Mouse (Mus musculus): Measurements from ENCODE around the gene St6galnac3. TPM values are rescaled to one million over a fixed set of nuclear protein-coding genes. Genes with fewer than 3 reads are reported as not detected.

St6galnac3 gene
- polyA plus RNA-seq, 1 experiment from 2014 or later, result 55.0 TPM

- Histone ChIP-seq H3K4me1 (ENCODE audit: control insufficient read depth, insufficient read depth, low read length) (no peaks in the 10 kb centered on the region), H3K36me3 (replicated peaks; ENCODE audit: control insufficient read depth, insufficient read depth, low read depth, low read length) (no peaks in the 10 kb centered on the region), H3K27ac (replicated peaks; ENCODE audit: low read depth, low read length) (no peak overlapping the region), H3K9me3 (replicated peaks; ENCODE audit: control insufficient read depth, low read length) (no peaks in the 10 kb centered on the region), H3K9ac (replicated peaks; ENCODE audit: low read length) (no peak overlapping the region), H3K4me3 (ENCODE audit: low read depth, low read length) (no peak overlapping the region), H3K27me3 (ENCODE audit: control insufficient read depth, insufficient read depth, low read length) (no peaks in the 10 kb centered on the region), H3K4me2 (ENCODE audit: low read depth, low read length) (no peak overlapping the region)
- ATAC-seq (replicated peaks; ENCODE audit: insufficient number of reproducible peaks, low FRiP score, low TSS enrichment, low read depth), result no peak
- DNase-seq (ENCODE audit: low spot score), result no peak
- 72% methylated on average over 10 of the region's 10 CpGs for WGBS
Observed at GRCm38 (mm10) chr3:153405643-153406042, 319.3 kb downstream of the St6galnac3 start.

GRCm38 (mm10) chr3:153400259-153400658, 324.7 kb downstream of the St6galnac3 start:
- no peak for ATAC-seq (replicated peaks; ENCODE audit: insufficient number of reproducible peaks, low FRiP score, low TSS enrichment, low read depth)
- H3K27ac ChIP-seq (replicated peaks; ENCODE audit: low read depth, low read length), result no peak overlapping the region
- no peak for DNase-seq (ENCODE audit: low spot score)
- no peaks in the 10 kb centered on the region; the same call in 1 of the 2 replicates for H3K4me1 ChIP-seq (ENCODE audit: control insufficient read depth, insufficient read depth, low read length)
- WGBS, result 94% methylated on average over 3 of the region's 3 CpGs
- no peak overlapping the region for H3K4me2 ChIP-seq (ENCODE audit: low read depth, low read length)
- H3K4me3 ChIP-seq (ENCODE audit: low read depth, low read length), result no peak overlapping the region
- H3K36me3 ChIP-seq (replicated peaks; ENCODE audit: control insufficient read depth, insufficient read depth, low read depth, low read length), result no peaks in the 10 kb centered on the region
- no peaks in the 10 kb centered on the region for H3K9me3 ChIP-seq (replicated peaks; ENCODE audit: control insufficient read depth, low read length)
- no peak overlapping the region for H3K9ac ChIP-seq (replicated peaks; ENCODE audit: low read length)
- no peaks in the 10 kb centered on the region for H3K27me3 ChIP-seq (ENCODE audit: control insufficient read depth, insufficient read depth, low read length)

DNA sequence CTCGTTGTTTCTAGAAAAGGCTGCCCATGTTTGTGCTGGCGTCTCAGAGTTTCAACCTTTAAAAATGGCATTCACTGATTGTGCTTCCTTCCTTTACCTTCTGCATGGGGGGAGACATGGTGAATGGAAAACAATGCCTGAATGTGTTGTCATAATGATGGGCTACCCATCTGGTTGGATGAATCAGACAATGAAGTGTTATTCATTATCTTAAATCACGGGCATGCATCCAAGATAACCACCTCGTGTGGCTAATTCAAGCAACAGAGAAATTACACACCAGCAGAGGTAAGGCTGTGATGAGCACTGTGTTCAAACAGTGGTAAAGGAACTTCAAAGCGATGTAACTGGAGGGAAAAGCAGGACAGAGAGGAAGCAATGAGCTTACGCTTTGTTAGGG, 325.4 kb downstream of the St6galnac3 start:
- no peaks in the 10 kb centered on the region; the same call in 1 of the 2 replicates for H3K4me1 ChIP-seq (ENCODE audit: control insufficient read depth, insufficient read depth, low read length)
- no peak overlapping the region for H3K4me3 ChIP-seq (ENCODE audit: low read depth, low read length)
- no peaks in the 10 kb centered on the region for H3K36me3 ChIP-seq (replicated peaks; ENCODE audit: control insufficient read depth, insufficient read depth, low read depth, low read length)
- H3K9ac ChIP-seq (replicated peaks; ENCODE audit: low read length), result no peak overlapping the region
- no peak for ATAC-seq (replicated peaks; ENCODE audit: insufficient number of reproducible peaks, low FRiP score, low TSS enrichment, low read depth)
- no peak overlapping the region for H3K27ac ChIP-seq (replicated peaks; ENCODE audit: low read depth, low read length)
- no peaks in the 10 kb centered on the region for H3K27me3 ChIP-seq (ENCODE audit: control insufficient read depth, insufficient read depth, low read length)
- H3K4me2 ChIP-seq (ENCODE audit: low read depth, low read length), result no peak overlapping the region
- 86% methylated on average over 6 of the region's 6 CpGs for WGBS
- no peak for DNase-seq (ENCODE audit: low spot score)
- H3K9me3 ChIP-seq (replicated peaks; ENCODE audit: control insufficient read depth, low read length), result no peaks in the 10 kb centered on the region

DNA sequence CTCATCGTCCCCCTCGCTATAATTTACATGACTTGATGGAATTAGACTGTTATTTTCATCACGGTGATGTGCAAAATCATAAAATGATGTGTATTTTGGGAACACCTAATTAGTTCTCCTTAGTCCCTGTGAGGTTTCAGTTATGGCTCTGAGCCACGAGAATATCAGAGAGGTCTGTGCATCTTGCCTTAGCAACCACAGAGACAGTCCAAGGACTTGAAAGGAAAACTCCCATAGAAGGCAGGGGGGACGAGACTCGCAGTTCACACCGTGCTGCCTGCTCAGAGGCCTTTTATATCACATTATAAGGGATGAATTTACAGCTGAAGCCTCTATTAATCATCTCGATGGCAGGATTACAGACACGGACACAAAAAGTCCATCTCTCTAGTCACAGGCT, 327.2 kb downstream of the St6galnac3 start:
- Histone ChIP-seq H3K27me3 (ENCODE audit: control insufficient read depth, insufficient read depth, low read length) (no peaks in the 10 kb centered on the region), H3K9me3 (replicated peaks; ENCODE audit: control insufficient read depth, low read length) (no peaks in the 10 kb centered on the region), H3K4me3 (ENCODE audit: low read depth, low read length) (no peak overlapping the region), H3K4me2 (ENCODE audit: low read depth, low read length) (no peak overlapping the region), H3K27ac (replicated peaks; ENCODE audit: low read depth, low read length) (no peak overlapping the region), H3K4me1 (ENCODE audit: control insufficient read depth, insufficient read depth, low read length) (no peaks in the 10 kb centered on the region; the same call in 1 of the 2 replicates), H3K36me3 (replicated peaks; ENCODE audit: control insufficient read depth, insufficient read depth, low read depth, low read length) (no peaks in the 10 kb centered on the region), H3K9ac (replicated peaks; ENCODE audit: low read length) (no peak overlapping the region)
- ATAC-seq (replicated peaks; ENCODE audit: insufficient number of reproducible peaks, low FRiP score, low TSS enrichment, low read depth) (no peak), DNase-seq (ENCODE audit: low spot score) (no peak)
- 90% methylated on average over 9 of the region's 9 CpGs for WGBS

- H3K9ac ChIP-seq (replicated peaks; ENCODE audit: low read length), result no peak overlapping the region
- H3K9me3 ChIP-seq (replicated peaks; ENCODE audit: control insufficient read depth, low read length), result no peaks in the 10 kb centered on the region
- no peak overlapping the region for H3K27ac ChIP-seq (replicated peaks; ENCODE audit: low read depth, low read length)
- ATAC-seq (replicated peaks; ENCODE audit: insufficient number of reproducible peaks, low FRiP score, low TSS enrichment, low read depth) (no peak), DNase-seq (ENCODE audit: low spot score) (no peak)
- H3K4me3 ChIP-seq (ENCODE audit: low read depth, low read length), result no peak overlapping the region
- H3K4me1 ChIP-seq (ENCODE audit: control insufficient read depth, insufficient read depth, low read length), result no peaks in the 10 kb centered on the region; the same call in 1 of the 2 replicates
- no peaks in the 10 kb centered on the region for H3K36me3 ChIP-seq (replicated peaks; ENCODE audit: control insufficient read depth, insufficient read depth, low read depth, low read length)
- 79% methylated on average over 12 of the region's 12 CpGs for WGBS
- H3K27me3 ChIP-seq (ENCODE audit: control insufficient read depth, insufficient read depth, low read length), result no peaks in the 10 kb centered on the region
- no peak overlapping the region for H3K4me2 ChIP-seq (ENCODE audit: low read depth, low read length)
Observed at GRCm38 (mm10) chr3:153396375-153397068, 328.5 kb downstream of the St6galnac3 start.

- Histone ChIP-seq H3K27me3 (ENCODE audit: control insufficient read depth, insufficient read depth, low read length) (no peaks in the 10 kb centered on the region), H3K9me3 (replicated peaks; ENCODE audit: control insufficient read depth, low read length) (no peaks in the 10 kb centered on the region), H3K9ac (replicated peaks; ENCODE audit: low read length) (no peak overlapping the region), H3K4me2 (ENCODE audit: low read depth, low read length) (no peak overlapping the region), H3K4me1 (ENCODE audit: control insufficient read depth, insufficient read depth, low read length) (no peaks in the 10 kb centered on the region; the same call in 1 of the 2 replicates), H3K36me3 (replicated peaks; ENCODE audit: control insufficient read depth, insufficient read depth, low read depth, low read length) (no peaks in the 10 kb centered on the region), H3K4me3 (ENCODE audit: low read depth, low read length) (no peak overlapping the region), H3K27ac (replicated peaks; ENCODE audit: low read depth, low read length) (no peak overlapping the region)
- ATAC-seq (replicated peaks; ENCODE audit: insufficient number of reproducible peaks, low FRiP score, low TSS enrichment, low read depth) (no peak), DNase-seq (ENCODE audit: low spot score) (no peak)
- WGBS, result 86% methylated on average over 5 of the region's 5 CpGs
Observed at GRCm38 (mm10) chr3:153395351-153395750, 329.6 kb downstream of the St6galnac3 start.

- H3K27ac ChIP-seq (replicated peaks; ENCODE audit: low read depth, low read length), result no peak overlapping the region
- H3K36me3 ChIP-seq (replicated peaks; ENCODE audit: control insufficient read depth, insufficient read depth, low read depth, low read length), result no peaks in the 10 kb centered on the region
- no peak for ATAC-seq (replicated peaks; ENCODE audit: insufficient number of reproducible peaks, low FRiP score, low TSS enrichment, low read depth)
- no peak for DNase-seq (ENCODE audit: low spot score)
- no peaks in the 10 kb centered on the region; the same call in 1 of the 2 replicates for H3K4me1 ChIP-seq (ENCODE audit: control insufficient read depth, insufficient read depth, low read length)
- H3K4me2 ChIP-seq (ENCODE audit: low read depth, low read length), result no peak overlapping the region
- no peak overlapping the region for H3K4me3 ChIP-seq (ENCODE audit: low read depth, low read length)
- H3K9ac ChIP-seq (replicated peaks; ENCODE audit: low read length), result no peak overlapping the region
- WGBS, result 86% methylated on average over 4 of the region's 4 CpGs
- H3K27me3 ChIP-seq (ENCODE audit: control insufficient read depth, insufficient read depth, low read length), result no peaks in the 10 kb centered on the region
- no peaks in the 10 kb centered on the region for H3K9me3 ChIP-seq (replicated peaks; ENCODE audit: control insufficient read depth, low read length)
Observed at GRCm38 (mm10) chr3:153394751-153395150, 330.2 kb downstream of the St6galnac3 start.

DNA sequence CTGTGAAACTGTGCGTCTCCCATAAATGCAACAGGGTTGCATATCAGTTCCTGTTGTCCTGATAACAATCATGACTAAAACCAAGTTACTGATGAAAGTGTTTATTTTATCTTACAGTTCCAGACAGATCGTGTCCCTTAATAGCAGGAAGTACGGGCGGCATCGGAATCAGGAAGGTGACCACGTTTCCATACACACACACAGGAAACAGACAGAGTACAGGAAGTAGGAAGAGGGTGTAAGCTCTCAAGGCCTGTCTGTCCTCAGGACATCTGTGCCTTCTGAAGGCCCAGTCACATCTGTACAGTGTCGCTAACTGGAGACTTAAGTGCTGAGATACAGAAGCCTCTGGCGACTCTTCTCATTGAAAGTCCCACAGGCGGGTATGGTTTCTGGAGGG, 330.8 kb downstream of the St6galnac3 start:
- ATAC-seq (replicated peaks; ENCODE audit: insufficient number of reproducible peaks, low FRiP score, low TSS enrichment, low read depth), result no peak
- no peak for DNase-seq (ENCODE audit: low spot score)
- no peaks in the 10 kb centered on the region for H3K36me3 ChIP-seq (replicated peaks; ENCODE audit: control insufficient read depth, insufficient read depth, low read depth, low read length)
- H3K27ac ChIP-seq (replicated peaks; ENCODE audit: low read depth, low read length), result no peak overlapping the region
- 93% methylated on average over 9 of the region's 9 CpGs for WGBS
- no peaks in the 10 kb centered on the region; the same call in 1 of the 2 replicates for H3K4me1 ChIP-seq (ENCODE audit: control insufficient read depth, insufficient read depth, low read length)
- no peak overlapping the region for H3K4me2 ChIP-seq (ENCODE audit: low read depth, low read length)
- H3K4me3 ChIP-seq (ENCODE audit: low read depth, low read length), result no peak overlapping the region
- no peak overlapping the region for H3K9ac ChIP-seq (replicated peaks; ENCODE audit: low read length)
- H3K27me3 ChIP-seq (ENCODE audit: control insufficient read depth, insufficient read depth, low read length), result no peaks in the 10 kb centered on the region
- no peaks in the 10 kb centered on the region for H3K9me3 ChIP-seq (replicated peaks; ENCODE audit: control insufficient read depth, low read length)

All from embryonic facial prominence, embryonic 11.5 days (tissue).